Mouse (Mus musculus): Measurements from ENCODE around the gene Chrnd. TPM values are rescaled to one million over a fixed set of nuclear protein-coding genes. Genes with fewer than 3 reads are reported as not detected.

The Chrnd gene
- polyA plus RNA-seq (2017; shearing (Covaris generic)), result not detected

DNA sequence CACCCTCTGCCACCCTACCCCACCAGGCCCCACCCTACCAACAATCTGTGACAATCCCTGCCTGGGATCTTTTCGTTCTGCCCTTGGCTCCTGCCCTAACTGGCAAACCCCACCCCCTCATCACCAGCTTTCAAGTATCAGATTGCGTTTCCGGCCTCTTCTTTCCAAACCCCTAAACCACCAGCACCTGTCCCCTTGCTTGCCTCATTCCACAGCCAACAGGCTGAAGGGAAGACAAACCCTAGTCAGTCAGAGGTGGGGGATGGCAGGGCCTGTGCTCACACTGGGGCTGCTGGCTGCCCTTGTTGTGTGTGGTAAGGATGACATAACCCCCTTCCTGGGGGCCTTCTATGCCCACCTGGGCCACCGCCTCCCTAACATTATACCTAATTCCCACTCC lies at the start of gene Chrnd:
Chrnd (plus strand) TSS at position 179 of the 400 bp plus-strand sequence.

DNA sequence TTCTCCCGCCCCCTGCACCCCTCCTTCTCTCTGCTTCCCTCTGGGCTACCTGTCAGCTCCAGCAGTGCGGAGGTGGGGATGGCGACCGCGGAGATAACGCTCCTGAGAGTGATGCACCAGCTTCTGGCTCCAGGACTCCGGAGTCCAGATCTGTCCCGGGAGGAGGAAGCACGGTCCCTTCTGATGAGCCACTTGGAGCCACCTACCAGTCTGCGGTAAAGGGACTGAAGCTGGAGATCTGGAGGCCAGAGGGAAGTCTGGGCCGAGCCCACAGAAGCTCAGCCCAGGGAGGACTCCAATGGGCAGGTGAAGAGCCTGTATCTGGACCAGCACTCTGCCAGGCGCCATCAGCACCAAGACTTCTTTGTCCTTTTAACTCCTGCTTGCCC lies 34.2 kb upstream of the Chrnd start, which contains the start of gene Ecel1:
Ecel1 (minus strand) TSS at position 323 of the 389 bp plus-strand sequence.

GRCm38 (mm10) chr1:87183013-87183412 lies 7.4 kb upstream of the Chrnd start, which contains the start of gene Prss56:
TSS of gene Prss56 (plus strand) at chr1:87183313.

DNA sequence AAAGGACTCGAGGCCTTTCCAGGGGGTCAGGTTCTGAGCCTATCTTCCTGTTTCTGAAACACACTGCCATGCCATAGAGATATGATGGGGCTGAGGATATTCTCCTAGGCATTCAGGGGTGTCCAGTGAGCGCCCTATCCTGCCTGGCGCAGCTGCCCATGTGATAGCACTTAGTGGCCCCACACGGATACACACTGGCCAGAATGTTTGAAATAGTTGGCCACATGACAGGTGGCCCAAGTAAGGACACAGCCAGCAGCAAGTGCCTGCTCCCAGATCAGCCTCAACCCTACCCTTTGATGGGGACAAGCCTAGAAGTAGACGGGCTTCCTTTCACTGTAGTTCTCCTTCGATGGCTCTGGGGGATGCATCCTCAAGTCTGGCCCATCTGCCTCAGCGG lies 14.1 kb downstream of the Chrnd start, which contains the start of gene Chrng:
Chrng (plus strand) TSS at position 193 of the 400 bp plus-strand sequence.

GRCm38 (mm10) chr1:87213735-87214704 lies 23.6 kb downstream of the Chrnd start, which contains the start of gene Eif4e2:
TSS of gene Eif4e2 (plus strand) at chr1:87213914.

Other genes starting within 250 kb of the Chrnd start
- not detected for gene Alppl2, start 100.7 kb upstream of the Chrnd start, polyA plus RNA-seq (2017; shearing (Covaris generic))
- not detected for gene Alpi, start 89.0 kb upstream of the Chrnd start, polyA plus RNA-seq (2017; shearing (Covaris generic))
- not detected for gene Akp3, start 65.6 kb upstream of the Chrnd start, polyA plus RNA-seq (2017; shearing (Covaris generic))
- gene Ecel1, start 34.1 kb upstream of the Chrnd start, polyA plus RNA-seq (2017; shearing (Covaris generic)), result 2.1 TPM
- not detected for gene Prss56, start 7.3 kb upstream of the Chrnd start, polyA plus RNA-seq (2017; shearing (Covaris generic))
- not detected for gene Chrng, start 14.1 kb downstream of the Chrnd start, polyA plus RNA-seq (2017; shearing (Covaris generic))
- 135 TPM for gene Eif4e2, start 23.3 kb downstream of the Chrnd start, polyA plus RNA-seq (2017; shearing (Covaris generic))
- gene Efhd1, start 73.8 kb downstream of the Chrnd start, polyA plus RNA-seq (2017; shearing (Covaris generic)), result not detected
- gene Gigyf2, start 136.4 kb downstream of the Chrnd start, polyA plus RNA-seq (2017; shearing (Covaris generic)), result 78.8 TPM
- 0.67 TPM for gene Kcnj13, start 204.1 kb downstream of the Chrnd start, polyA plus RNA-seq (2017; shearing (Covaris generic))

Data from inflammation-experienced regulatory T-cells, adult 16 weeks (primary cell).